Mouse (Mus musculus): Measurements from ENCODE around the gene Klhdc8b. TPM values are rescaled to one million over a fixed set of nuclear protein-coding genes. Genes with fewer than 3 reads are reported as not detected.
A peak's percentile ranks its signal among the peaks of the same experiment; 100 is the strongest.

Klhdc8b gene
- total RNA-seq (2021), result 10 to 100 TPM; 20.4 to 22.3 TPM
- long read RNA-seq, experiment 1, transcript Klhdc8b-201 (6 exons, 1,897 nt), result major isoform, 11 of 21 reads
- long read RNA-seq, experiment 1, partial matches to known transcripts, result 2 of 21 reads
- long read RNA-seq, experiment 1, other reads (novel, unspliced or antisense), result 8 of 21 reads
- long read RNA-seq, experiment 2, transcript Klhdc8b-201 (6 exons, 1,897 nt), result major isoform, 23 of 39 reads
- long read RNA-seq, experiment 2, partial matches to known transcripts, result 6 of 39 reads
- long read RNA-seq, experiment 2, other reads (novel, unspliced or antisense), result 9 of 39 reads

DNA sequence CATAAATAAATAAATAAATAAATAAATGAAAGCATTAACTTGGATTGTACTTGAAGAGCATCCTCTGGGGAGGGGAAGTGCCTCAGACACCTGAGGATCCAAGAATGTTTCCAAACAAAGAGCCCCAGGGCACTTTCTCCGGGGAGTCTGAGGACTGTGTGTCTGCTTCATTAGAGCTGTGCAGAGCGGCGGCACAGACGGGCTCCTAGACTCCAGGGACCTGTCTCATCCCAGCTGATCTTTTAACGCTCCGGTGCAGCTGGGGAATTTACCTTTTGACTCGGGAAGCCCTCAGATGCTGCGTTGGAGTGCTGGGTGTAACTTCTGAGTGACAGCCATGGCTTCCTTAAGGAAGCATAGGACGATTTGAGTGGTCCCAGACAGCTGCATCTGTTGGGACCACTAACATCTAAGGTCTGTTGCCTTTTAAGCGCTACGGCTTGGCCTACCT, at the start of gene Klhdc8b:
Gene Klhdc8b (minus strand): TSS at position 401 of the 451 bp plus-strand sequence.
- no peak for DNase-seq (ENCODE audit: low spot score in 2 of 2)

DNA sequence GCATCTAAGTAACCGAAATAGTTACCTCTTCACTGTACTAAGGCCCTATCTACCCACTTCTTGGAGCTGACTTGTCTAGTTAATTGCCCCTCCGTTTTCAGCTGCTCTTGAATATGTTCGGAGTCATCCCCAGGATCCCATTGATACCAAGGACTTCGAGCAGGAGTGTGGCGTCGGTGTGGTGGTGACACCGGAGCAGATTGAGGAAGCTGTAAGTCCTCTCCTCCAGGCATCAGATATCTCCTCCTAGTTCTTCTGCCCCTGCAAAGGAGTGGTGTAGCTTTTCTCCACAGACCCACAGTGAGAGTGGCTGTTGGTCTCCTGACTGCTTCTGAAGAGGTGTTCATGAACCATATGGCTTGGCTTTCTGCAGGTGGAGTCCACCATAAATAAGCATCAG, 47.4 kb upstream of the Klhdc8b start:
- DNase-seq (ENCODE audit: low spot score in 2 of 2), result no peak

DNA sequence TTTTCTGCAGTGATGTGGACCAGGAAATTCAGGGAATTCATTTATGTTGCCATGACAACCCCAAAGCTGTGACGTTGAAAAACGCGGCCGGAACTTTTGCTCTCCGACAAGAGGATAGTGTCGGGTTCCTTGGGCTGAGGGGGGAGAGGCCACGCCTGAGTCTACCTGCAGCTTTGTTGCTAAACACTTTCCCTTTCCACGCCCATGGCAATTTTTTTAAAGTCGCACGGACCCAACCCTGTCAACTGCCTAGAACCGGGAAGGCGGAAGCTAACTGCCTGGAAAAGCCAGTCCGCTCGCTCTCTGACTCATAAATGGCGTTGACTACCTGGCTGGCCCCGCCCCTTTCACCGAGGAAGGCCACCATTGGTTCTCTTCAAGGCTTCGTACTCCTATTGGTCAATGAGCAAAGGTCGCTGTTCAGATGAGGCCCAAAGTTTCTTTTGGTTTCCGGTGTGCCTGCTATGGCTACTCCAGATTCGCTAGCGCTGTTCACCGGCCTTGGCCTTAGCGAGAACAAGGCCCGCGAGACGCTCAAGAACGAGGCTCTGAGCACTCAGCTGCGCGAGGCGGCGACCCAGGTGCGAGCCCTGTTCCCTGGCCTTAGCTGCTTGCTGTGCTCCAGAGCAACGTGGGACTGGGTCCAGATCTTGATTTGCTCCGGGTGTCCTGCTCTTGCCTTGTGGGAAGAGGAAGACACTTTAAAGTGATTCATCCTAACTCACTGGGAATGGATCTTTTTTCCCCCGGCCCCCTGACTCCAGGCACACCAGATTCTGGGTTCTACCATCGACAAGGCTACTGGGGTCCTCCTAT, 46.4 kb upstream of the Klhdc8b start, which contains the start of gene Qars:
Gene Qars (plus strand): TSS at position 88 of the 816 bp plus-strand sequence.
- peak; percentile 88 for DNase-seq (ENCODE audit: low spot score in 2 of 2)

DNA sequence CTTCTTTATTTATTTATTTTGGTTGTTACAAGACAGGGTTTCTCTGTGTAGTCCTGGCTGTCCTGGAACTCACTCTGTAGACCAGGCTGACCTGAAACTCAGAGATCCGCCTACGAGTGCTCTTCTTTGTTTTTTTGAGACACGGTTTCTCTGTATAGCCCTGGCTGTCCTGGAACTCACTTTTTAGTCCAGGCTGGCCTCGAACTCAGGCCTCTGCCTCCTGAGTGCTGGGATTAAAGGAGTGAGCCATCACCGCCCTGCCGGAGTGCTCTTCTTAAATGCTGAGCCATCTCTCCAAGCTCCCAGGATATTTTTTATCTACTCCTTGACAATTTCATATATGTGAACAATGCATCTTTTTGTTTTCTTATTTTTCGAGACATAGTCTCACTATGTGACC, 45.5 kb upstream of the Klhdc8b start:
- no peak for DNase-seq (ENCODE audit: low spot score in 2 of 2)

DNA sequence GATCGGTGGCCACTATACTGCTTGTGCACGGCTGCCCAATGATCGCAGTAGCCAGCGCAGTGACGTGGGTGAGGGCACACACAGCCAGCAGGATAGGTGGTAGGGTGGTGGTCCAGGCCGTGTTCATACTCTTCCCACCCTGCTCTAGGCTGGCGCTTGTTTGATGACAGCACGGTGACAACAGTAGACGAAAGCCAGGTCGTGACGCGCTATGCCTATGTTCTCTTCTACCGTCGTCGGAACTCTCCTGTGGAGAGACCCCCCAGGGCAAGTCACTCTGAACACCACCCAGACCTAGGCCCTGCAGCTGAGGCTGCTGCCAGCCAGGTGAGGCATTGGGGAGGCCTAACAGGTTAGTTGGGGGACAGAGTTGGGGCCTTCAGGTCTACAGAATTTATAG, 38.6 kb upstream of the Klhdc8b start:
- no peak for DNase-seq (ENCODE audit: low spot score in 2 of 2)

DNA sequence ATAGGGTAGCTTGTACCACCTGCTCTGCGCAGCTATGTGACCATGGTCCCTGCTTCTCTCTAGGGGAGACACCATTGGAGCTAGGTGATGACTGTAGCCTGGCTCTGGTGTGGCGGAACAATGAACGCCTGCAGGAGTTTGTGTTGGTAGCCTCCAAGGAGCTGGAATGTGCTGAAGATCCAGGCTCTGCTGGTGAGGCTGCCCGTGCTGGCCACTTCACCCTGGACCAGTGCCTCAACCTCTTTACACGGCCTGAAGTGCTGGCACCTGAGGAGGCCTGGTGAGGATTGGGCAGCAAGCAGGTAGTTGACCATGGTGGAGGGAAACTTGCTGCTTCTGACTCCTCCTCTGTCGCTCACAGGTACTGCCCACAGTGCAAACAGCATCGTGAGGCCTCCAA, 37.9 kb upstream of the Klhdc8b start:
- no peak for DNase-seq (ENCODE audit: low spot score in 2 of 2)

DNA sequence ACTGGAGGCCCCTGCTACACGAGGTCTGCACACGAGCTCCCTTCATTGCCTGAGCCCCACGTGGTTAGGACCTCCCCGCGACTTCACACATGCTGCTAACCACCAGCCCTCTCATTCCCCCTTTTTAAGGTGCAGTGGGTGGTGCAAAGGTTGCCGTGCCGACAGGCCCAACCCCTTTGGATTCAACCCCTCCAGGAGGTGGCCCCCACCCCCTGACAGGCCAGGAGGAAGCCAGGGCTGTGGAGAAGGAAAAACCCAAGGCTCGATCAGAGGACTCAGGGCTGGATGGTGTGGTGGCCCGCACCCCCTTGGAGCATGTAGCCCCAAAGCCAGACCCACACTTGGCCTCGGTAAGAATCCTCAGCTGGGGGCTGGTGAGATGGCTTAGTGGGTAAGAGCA, 33.5 kb upstream of the Klhdc8b start:
- peak in 1 of 2 experiments; percentile 20 for DNase-seq (ENCODE audit: low spot score in 2 of 2)

DNA sequence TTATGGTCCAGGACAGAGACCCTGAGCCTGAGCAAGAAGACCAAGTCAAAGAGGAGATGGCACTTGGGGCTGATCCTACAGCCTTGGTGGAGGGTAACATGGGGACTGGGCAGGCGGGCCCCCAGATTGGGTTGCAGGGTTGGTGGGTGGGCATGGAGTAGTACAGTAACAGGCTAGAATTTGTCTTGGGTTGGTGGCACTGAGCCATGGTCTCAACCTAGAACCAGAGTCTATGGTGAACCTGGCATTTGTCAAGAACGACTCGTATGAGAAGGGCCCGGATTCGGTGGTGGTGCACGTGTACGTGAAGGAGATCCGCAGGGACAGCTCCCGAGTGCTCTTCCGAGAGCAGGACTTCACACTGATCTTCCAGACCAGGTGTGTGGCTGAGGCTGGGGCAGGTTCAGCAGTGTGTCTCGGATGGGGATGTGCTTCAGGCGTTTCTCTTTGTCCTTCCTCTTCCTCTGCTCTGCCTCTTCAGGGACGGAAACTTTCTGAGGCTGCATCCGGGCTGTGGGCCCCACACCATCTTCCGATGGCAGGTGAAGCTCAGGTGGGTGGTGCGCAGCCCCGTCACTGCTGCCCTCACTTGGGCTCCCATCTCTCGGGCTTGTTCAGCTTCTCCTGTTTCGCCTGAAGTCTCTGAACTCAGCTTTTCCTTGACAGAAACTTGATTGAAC, 32.9 kb upstream of the Klhdc8b start:
- no peak for DNase-seq (ENCODE audit: low spot score in 2 of 2)

DNA sequence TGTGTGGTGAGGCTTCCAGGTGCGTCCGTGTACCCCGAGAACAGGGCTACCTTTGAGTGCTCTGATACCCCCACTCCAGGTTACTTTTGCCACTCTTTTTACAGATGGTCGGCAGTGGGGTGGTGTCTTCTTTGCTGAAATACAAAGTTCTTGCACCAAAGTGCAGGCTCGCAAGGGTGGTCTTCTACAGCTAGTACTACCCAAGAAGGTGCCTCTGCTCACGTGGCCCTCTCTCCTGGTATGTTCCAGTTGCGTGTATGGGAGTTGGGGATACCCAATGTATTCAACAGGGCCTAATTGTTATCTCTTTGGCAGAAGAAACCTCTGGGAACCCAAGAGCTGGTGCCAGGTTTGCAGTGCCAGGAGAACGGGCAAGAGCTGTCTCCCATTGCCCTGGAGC, 31.9 kb upstream of the Klhdc8b start:
- DNase-seq (ENCODE audit: low spot score in 2 of 2), result no peak

DNA sequence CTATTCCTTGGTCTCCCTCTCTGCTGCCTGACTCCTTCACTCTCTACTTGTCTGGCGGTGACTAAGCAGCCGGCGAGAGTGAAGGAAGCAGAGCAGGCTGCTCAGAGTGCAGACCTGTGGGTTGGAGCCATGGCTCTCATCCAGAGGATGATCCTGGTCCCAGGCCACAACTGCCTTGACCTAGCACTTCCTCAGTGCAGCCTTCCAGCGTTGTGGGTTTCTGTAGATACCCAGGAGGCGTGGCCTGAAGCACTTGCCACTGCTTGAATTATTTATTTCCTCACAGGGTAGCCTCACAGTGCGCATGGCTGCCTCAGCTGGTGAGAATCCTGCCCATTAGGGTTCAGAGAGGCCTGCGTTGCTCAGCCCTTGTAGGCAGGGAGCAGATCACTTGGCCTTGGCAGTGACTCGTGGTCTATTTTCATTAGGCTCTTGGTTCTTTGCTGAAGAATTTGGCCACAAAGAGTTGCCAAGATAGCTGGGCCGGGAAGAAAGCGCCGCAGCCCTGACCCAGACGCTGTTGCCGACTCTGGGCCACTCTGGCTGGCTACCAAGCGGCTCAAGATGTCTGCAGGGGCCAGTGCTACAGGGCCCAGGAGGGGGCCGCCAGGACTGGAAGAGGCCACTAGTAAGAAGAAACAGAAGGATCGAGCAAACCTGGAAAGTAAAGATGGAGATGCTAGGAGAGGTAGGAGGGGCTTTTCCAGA, 30.8 kb upstream of the Klhdc8b start:
- DNase-seq (ENCODE audit: low spot score in 2 of 2), result peak; percentile 63

DNA sequence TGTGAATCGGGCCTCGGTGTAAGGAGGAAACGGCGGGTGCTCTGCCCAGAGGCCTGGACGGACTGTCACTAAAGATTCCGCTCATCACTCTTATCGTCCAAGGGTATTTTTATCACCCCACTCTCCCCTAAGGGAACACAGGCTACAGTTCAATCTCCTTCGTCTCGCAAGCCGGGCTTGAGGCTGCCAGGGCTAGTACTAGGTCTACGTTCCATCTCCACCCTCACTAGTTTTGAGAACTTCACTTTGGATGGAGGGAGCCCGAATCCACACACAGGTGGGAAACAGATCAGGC, 29.9 kb upstream of the Klhdc8b start:
- DNase-seq (ENCODE audit: low spot score in 2 of 2), result no peak

DNA sequence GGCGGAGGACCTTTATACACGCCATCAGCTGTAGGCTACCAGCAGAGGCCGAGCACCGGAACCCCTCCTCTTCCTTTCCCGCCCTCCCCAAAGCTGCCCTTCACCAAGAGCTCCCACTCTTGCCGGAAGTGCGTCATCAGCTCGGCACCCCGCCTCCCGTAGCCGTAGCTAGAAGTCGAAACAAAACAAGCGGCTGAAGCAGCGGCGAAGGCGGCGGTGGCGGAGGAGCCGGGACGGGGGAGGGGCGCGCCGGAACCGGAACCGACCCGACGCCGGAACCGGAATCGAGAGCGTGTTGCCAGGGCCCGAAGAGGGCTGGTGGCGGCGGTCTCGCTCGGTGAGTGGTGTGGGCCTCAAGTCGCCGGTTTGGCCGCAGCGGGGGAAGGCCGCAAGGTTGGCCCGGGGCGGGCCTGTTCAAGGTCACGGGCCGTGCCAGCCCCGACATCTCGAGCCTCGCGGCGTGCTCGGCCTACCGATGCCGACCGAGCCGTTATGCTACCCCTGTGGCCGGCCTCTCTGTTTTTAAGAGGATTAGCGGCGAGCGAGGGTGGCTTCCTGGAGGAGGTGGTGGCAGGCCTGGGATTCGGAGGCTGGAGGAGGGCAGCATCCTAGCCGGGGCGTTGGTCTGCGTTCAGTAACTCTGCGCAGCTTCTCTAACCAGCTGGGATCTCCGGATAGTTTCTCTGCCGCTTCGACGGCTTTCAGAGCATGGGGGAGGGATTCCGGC, 29.3 kb upstream of the Klhdc8b start, which contains the start of gene Usp19:
Gene Usp19 (plus strand): TSS at position 44 of the 727 bp plus-strand sequence.
- DNase-seq (ENCODE audit: low spot score in 2 of 2), result peak; percentile 91 to 92

DNA sequence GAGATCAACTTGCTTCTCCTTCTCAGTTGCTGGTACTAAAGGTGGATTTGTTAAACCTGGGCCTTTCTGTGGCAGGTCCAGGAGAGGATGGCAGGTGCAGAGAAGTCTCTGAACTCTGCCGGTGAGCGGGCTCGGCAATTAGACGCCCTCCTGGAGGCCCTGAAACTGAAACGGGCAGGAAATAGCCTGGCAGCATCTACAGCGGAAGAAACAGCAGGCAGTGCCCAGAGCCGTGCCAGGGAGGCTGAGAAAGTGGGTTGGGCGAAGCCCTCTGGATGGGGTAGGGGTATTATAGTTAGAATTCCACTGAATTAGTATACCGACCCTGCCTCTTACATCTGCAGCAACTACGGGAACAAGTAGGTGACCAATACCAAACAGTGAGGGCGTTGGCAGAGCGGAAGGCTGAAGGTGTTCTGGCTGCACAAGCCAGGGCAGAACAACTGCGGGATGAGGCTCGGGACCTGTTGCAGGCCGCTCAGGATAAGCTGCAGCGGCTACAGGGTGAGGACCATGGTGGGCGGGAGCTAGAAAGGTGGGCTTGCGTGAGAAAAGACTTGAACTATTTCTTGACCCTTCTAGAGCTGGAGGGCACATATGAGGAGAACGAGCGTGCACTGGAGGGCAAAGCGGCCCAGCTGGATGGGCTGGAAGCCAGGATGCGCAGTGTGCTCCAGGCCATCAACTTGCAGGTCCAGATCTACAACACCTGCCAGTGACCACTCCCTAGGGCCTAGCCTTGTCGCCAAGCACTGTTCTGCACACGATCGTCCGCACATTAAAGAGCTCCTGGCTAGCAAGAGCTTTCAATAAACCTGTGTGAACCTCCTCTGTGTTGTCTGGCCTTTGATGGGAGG, 28.5 kb upstream of the Klhdc8b start:
- peak in 1 of 2 experiments; percentile 33 for DNase-seq (ENCODE audit: low spot score in 2 of 2)

DNA sequence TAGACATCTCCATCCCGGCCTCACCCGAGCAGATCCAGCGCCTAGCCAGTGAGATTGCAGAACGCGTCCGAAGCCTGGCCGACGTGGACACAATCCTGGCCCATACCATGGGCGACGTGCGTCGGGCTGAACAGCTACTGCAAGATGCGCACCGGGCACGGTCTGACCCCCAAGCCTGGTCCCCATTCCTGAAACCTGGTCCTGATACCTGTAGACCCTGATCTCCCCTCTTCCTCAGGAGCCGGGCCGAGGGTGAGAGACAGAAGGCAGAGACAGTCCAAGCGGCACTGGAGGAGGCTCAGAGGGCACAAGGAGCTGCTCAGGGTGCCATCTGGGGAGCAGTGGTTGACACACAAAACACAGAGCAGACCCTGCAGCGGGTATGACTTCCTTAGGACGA, 27.8 kb upstream of the Klhdc8b start:
- peak in 1 of 2 experiments; percentile 29 for DNase-seq (ENCODE audit: low spot score in 2 of 2)

DNA sequence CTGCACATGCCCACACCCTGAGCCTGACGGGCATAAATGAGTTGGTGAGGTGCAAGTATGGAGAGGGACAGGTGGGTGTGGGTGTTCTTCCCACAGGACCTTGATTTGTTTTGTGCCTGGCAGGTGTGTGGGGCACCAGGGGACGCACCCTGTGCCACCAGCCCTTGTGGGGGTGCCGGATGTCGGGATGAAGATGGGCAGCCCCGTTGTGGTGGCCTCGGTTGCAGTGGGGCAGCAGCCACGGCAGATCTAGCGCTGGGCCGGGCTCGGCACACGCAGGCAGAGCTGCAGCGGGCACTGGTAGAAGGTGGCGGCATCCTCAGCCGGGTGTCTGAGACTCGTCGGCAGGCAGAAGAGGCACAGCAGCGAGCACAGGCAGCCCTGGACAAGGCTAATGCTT, 27.0 kb upstream of the Klhdc8b start:
- peak in 1 of 2 experiments; percentile 20 for DNase-seq (ENCODE audit: low spot score in 2 of 2)

DNA sequence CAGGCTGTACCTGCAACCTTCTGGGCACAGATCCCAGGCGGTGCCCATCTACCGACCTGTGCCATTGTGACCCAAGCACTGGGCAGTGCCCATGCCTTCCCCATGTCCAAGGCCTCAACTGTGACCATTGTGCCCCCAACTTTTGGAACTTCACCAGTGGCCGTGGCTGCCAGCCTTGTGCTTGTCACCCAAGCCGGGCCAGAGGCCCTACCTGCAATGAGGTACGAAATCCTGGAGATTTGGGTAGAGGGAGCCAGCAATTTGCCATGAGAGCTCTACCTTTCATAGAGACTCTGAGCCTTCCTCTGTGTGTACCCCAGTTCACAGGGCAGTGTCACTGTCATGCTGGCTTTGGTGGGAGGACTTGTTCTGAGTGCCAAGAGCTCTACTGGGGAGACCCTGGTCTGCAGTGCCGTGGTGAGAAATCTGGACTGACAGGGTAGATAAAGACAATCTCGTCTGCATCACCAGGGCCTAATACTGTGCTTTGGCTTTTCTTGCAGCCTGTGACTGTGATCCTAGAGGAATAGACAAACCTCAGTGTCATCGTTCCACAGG, 25.7 kb upstream of the Klhdc8b start:
- DNase-seq (ENCODE audit: low spot score in 2 of 2), result peak in 1 of 2 experiments; percentile 20

DNA sequence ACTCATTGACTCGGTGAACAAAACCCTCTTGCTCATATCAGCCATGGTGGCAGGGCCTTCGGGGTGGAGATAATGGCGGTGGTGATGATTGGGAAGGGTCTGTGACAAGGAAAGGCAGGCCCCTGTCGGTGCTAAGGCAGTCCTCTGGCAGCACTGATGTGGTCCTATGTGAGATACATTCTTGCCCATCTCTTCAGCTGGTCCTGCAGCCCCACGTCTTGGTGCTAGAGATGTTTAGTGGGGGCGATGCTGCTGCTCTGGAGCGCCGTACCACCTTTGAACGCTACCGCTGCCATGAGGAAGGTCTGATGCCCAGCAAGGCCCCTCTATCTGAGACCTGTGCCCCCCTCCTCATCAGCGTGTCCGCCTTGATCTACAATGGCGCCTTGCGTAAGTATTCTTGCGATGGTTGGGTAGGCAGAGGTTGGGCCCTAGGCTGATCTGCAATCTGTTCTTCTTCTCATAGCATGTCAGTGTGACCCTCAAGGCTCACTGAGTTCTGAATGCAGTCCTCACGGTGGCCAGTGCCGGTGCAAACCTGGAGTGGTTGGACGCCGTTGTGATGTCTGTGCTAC, 24.0 kb upstream of the Klhdc8b start:
- DNase-seq (ENCODE audit: low spot score in 2 of 2), result peak in 1 of 2 experiments; percentile 19

DNA sequence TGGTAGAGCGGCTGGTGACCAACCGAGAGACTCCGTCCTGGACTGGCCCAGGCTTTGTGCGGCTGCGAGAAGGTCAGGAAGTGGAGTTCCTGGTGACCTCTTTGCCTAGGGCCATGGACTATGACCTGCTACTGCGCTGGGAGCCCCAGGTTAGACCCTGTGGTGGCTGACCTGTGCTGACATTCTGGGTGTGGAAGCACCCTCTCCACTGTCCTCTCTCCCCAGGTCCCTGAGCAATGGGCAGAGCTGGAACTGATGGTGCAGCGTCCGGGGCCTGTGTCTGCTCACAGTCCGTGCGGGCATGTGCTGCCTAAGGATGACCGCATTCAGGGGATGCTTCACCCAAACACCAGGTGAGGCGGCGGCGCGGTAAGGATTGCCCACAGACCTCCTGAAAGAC, 22.6 kb upstream of the Klhdc8b start:
- DNase-seq (ENCODE audit: low spot score in 2 of 2), result peak in 1 of 2 experiments; percentile 19

Data from adrenal gland, adult 18-20 months (tissue).